Mouse (Mus musculus) limb, embryonic 15.5 days (tissue): Measurements from ENCODE around the gene Wdfy1. TPM values are rescaled to one million over a fixed set of nuclear protein-coding genes. Genes with fewer than 3 reads are reported as not detected.

Experiments
- ATAC-seq: fragments of 200-750 bp; cut with Nextera tagmentation; 2 replicates; pipeline ENCODE4 v1.8.0; 2017; ENCODE audit warnings: low read depth, moderate TSS enrichment; ENCODE audit not compliant: insufficient number of reproducible peaks, low FRiP score, low TSS enrichment
- H3K27ac ChIP-seq: fragments of 300-500 bp; sonication (generic); 2 replicates; pipeline ENCODE4 v1.5.1; 2015; ENCODE audit warnings: moderate library complexity, mild to moderate bottlenecking, inconsistent platforms
- H3K27me3 ChIP-seq: fragments of 300-500 bp; sonication (generic); 2 replicates; pipeline ENCODE4 v1.6.1; 2015; ENCODE audit warnings: inconsistent platforms
- H3K36me3 ChIP-seq: fragments of 300-500 bp; sonication (generic); 2 replicates; pipeline ENCODE4 v1.6.1; 2015; ENCODE audit warnings: inconsistent platforms
- H3K4me1 ChIP-seq: fragments of 300-500 bp; sonication (generic); 2 replicates; pipeline ENCODE4 v1.6.1; 2015; ENCODE audit warnings: inconsistent platforms
- H3K4me2 ChIP-seq: fragments of 300-500 bp; sonication (generic); 2 replicates; pipeline ENCODE4 v1.6.1; 2015; ENCODE audit warnings: mild to moderate bottlenecking, inconsistent platforms
- H3K4me3 ChIP-seq: fragments of 300-500 bp; sonication (generic); 2 replicates; pipeline ENCODE4 v1.5.1; 2015; ENCODE audit warnings: mild to moderate bottlenecking, inconsistent platforms
- H3K9ac ChIP-seq: fragments of 300-500 bp; sonication (generic); 2 replicates; pipeline ENCODE4 v1.6.1; 2015; ENCODE audit warnings: inconsistent platforms
- H3K9me3 ChIP-seq: fragments of 300-500 bp; sonication (generic); 2 replicates; pipeline ENCODE4 v1.6.1; 2016; ENCODE audit warnings: inconsistent platforms
- WGBS: fragments of 180-500 bp; shearing (Covaris S2); methylation state at CpG from one replicate; pipeline ENCODE4 v1.1.7; 2015; 5-methylcytosine and 5-hydroxymethylcytosine counted together
- polyA plus RNA-seq: library from polyadenylated mRNA; unstranded; fragments of >200 nt; fragmentation: Nextera tagmentation; extraction: Ambion mirVana; gene quantifications from 2 replicates; pipeline ENCODE4 v1.2.1, GENCODE M21; 2015

The Wdfy1 gene
- polyA plus RNA-seq, 1 experiment from 2014 or later: 36.3 TPM

GRCm38 (mm10) chr1:79742949-79743348, 33.0 kb downstream of the Wdfy1 start:
- H3K9ac ChIP-seq: no peak overlapping the region
- H3K9me3 ChIP-seq: no peaks in the 10 kb centered on the region
- no peak overlapping the region for H3K27ac ChIP-seq
- no peaks in the 10 kb centered on the region for H3K4me1 ChIP-seq
- 85% methylated on average over 7 of the region's 7 CpGs for WGBS
- H3K4me2 ChIP-seq: no peak overlapping the region
- no peak for ATAC-seq
- H3K4me3 ChIP-seq: no peak overlapping the region
- H3K36me3 ChIP-seq: peaks cover 5% of the 10 kb centered on the region; the same call in 1 of the 2 replicates
- no peaks in the 10 kb centered on the region for H3K27me3 ChIP-seq

- WGBS: 82% methylated on average over 4 of the region's 4 CpGs
- Histone ChIP-seq H3K9me3 (no peaks in the 10 kb centered on the region), H3K4me3 (no peak overlapping the region), H3K4me1 (no peaks in the 10 kb centered on the region), H3K4me2 (no peak overlapping the region), H3K36me3 (peaks cover 5% of the 10 kb centered on the region; the same call in 1 of the 2 replicates), H3K27me3 (no peaks in the 10 kb centered on the region), H3K9ac (no peak overlapping the region), H3K27ac (no peak overlapping the region)
- no peak for ATAC-seq
Measured at GRCm38 (mm10) chr1:79741002-79741401, 34.9 kb downstream of the Wdfy1 start.

DNA sequence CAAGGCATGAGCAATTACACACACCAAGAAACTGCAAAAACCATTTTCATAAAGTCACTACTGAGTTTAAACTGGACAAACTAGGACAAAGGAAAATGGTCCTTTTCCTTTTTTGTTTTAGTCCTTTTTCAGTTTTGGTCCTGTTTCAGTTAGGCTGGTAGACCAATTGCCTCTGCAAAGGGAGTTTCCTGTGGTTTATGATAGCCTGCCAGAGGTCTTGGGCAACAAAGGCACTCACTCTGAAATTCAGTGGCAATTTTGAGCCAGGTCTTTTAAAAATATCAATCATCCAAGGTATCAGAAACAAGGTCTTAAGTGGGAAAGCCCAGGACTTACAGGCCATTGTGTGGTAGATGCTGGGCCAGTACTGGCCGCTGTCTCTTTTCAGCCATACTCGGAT, 36.2 kb downstream of the Wdfy1 start:
- no peak for ATAC-seq
- Histone ChIP-seq H3K4me3 (no peak overlapping the region), H3K9ac (no peak overlapping the region), H3K36me3 (peaks cover 5% of the 10 kb centered on the region; the same call in 1 of the 2 replicates), H3K9me3 (no peaks in the 10 kb centered on the region), H3K4me2 (no peak overlapping the region), H3K4me1 (no peaks in the 10 kb centered on the region), H3K27me3 (no peaks in the 10 kb centered on the region), H3K27ac (no peak overlapping the region)
- 89% methylated on average over 2 of the region's 2 CpGs for WGBS

DNA sequence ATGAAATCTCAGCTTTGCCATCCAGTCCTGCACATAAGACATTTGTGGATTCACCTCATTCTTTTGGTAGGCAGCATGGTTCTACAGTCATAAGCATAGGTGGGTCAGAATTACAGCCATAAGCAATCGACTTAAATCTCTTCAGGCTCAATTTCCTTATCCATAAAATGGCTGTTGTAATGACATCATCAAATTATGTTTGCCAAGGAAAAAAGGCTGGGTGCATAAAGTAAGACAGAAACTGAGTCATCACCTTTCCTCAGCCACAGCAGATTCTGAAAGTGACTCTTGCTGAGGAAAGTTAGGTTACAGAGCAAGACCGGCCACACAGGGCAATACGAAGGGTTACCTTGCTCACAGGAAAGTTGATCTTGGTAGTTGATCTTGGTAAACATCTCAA, 39.5 kb downstream of the Wdfy1 start:
- Histone ChIP-seq H3K36me3 (peaks cover 9% of the 10 kb centered on the region; the same call in 1 of the 2 replicates), H3K9me3 (no peaks in the 10 kb centered on the region), H3K4me3 (no peak overlapping the region), H3K9ac (no peak overlapping the region), H3K4me1 (no peaks in the 10 kb centered on the region), H3K27me3 (no peaks in the 10 kb centered on the region), H3K4me2 (no peak overlapping the region), H3K27ac (no peak overlapping the region)
- WGBS: 85% methylated on average over 3 of the region's 3 CpGs
- ATAC-seq: no peak

DNA sequence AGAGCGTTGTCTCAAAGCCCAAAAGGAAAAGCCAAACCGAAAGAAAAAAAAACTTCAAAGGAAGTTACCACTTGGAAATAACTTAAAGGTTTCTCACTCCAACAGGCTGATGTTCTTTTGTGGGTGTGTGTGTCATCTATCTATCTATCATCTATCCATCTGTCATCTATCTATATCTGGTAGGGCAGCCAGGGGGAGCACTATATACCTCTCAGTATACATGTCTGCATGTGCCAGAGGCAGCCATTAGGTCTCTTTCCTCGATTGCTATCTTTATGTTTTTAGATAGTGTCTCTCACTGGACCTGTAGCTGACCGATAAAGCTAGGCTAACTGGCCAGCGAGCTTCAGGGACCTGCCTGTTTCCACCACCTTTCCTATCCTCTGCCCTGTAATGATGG, 41.1 kb downstream of the Wdfy1 start:
- Histone ChIP-seq H3K27ac (no peak overlapping the region), H3K4me3 (no peak overlapping the region), H3K27me3 (no peaks in the 10 kb centered on the region), H3K36me3 (peaks cover 9% of the 10 kb centered on the region; the same call in 1 of the 2 replicates), H3K4me2 (no peak overlapping the region), H3K9ac (no peak overlapping the region), H3K4me1 (no peaks in the 10 kb centered on the region), H3K9me3 (no peaks in the 10 kb centered on the region)
- WGBS: 88% methylated on average over 5 of the region's 5 CpGs
- ATAC-seq: no peak

DNA sequence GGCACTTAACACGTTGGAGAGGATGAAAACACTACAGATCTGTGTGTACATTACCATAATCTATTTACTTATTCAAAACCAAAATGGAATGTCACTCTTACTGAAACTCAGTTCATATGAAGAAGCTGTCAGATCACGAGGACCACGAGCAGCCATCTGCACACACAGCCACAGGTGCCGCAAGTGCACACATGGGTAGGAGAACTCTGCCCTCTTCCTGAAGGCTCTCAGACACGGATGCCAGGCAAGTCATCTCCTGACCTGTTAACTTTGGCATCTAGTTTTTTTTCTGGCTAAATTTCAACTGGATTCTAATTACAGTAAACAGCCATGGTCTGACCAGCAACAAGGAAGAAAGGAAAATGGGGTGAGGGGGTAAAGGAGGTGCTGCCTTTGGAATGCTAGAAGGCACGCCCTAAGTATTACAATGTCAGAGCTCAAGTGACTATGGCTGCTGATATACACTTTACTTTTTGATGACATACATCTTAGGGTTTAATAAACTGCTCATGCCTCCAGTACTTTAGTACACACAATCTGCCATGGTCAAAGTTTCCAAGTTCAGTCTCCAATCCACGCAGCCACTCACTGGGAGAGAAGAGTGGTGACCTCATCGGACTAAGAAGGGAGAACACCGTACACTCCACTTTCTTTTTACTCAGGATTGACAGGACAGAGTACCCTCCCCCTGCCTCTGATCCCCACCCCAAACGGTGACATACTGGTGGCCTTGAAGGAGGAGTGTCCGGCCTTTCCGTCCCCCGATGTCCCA, 61.6 kb downstream of the Wdfy1 start:
- no peak overlapping the region for H3K4me3 ChIP-seq
- WGBS: 89% methylated on average over 13 of the region's 13 CpGs
- ATAC-seq: no peak

DNA sequence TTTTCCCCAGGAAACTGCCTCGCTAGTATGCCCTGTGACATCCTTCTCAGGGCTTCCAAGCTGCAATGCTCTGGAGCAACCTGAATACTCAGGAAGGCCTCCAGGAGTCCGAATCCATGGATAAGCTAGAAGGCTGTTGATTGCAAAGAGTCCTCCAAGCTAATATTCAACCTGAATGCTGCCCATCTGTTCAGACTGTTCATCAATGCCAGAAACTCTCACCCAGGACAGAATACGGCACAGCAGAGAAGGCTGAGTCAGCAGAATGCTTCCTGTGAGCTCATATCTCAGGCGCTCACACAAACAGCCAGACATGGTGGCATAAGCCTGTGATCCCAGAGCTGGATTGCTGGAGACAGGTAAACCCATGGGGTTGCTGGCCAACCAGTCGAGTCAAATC, 62.9 kb downstream of the Wdfy1 start:
- Histone ChIP-seq H3K4me1 (peaks cover 3% of the 10 kb centered on the region; the same call in 1 of the 2 replicates), H3K9me3 (no peaks in the 10 kb centered on the region), H3K9ac (no peak overlapping the region), H3K4me3 (no peak overlapping the region), H3K27ac (no peak overlapping the region), H3K27me3 (no peaks in the 10 kb centered on the region), H3K36me3 (peaks cover 9% of the 10 kb centered on the region; the same call in 1 of the 2 replicates), H3K4me2 (no peak overlapping the region)
- ATAC-seq: no peak
- WGBS: 88% methylated on average over 5 of the region's 5 CpGs

More for the DNA sequence above, 61.6 kb downstream of the Wdfy1 start:
- Histone ChIP-seq H3K36me3 (peaks cover 9% of the 10 kb centered on the region; the same call in 1 of the 2 replicates), H3K9ac (no peak overlapping the region), H3K9me3 (no peaks in the 10 kb centered on the region), H3K4me1 (peaks cover 3% of the 10 kb centered on the region; the same call in 1 of the 2 replicates), H3K27me3 (no peaks in the 10 kb centered on the region), H3K4me2 (no peak overlapping the region), H3K27ac (no peak overlapping the region)

DNA sequence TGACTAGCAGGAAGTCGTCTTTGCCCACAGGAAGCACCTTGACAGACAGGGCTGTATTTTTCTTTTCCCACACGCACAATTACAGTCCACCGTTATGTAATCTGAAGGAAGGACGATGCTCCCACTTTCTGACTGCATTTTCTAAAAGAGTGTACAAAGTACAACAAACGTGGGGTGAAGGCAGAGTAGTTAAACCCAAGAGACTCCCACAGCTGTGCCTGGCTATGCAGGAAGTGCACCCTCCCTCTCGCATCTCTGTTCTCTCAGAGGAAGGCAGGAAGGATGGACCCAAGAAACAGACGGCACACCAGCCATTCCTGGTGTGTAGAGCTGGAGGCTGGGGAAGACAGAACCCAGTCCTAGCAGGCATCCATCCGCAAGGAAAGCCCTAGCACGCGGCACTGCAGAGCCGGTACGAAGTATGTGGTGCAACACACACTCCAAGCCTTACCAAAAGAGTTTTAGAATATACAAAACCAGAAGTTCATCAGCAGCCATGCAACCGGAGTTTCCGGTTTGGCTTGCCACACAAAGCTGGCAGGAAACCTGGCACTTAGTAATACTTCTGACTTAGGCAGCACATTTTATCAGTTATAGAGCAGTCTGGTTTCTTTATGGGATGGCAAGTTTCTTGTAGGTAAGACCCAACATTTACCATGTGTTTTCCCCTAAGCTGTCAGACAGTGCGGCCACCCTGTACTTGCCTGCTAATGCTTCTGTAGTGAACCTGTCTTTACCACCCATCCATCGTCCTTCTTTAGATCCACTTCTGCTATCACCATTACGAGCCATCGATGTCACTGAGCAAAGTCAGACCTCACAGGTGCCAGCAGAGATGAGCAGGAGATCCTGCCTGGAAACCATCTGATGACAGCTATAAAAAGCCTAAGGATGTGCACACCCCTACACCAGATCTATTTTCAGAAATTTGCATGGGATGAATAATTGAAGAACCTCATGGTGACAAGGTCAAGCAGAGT, 64.5 kb downstream of the Wdfy1 start:
- Histone ChIP-seq H3K4me2 (no peak overlapping the region), H3K9ac (no peak overlapping the region), H3K9me3 (no peaks in the 10 kb centered on the region), H3K27me3 (no peaks in the 10 kb centered on the region), H3K4me1 (peaks cover 3% of the 10 kb centered on the region; the same call in 1 of the 2 replicates), H3K36me3 (peaks cover 17% of the 10 kb centered on the region), H3K4me3 (no peak overlapping the region), H3K27ac (peak overlapping the region; percentile 62; the same call in 1 of the 2 replicates)
- WGBS: 61% methylated on average over 18 of the region's 18 CpGs
- no peak for ATAC-seq

GRCm38 (mm10) chr1:79710678-79711077, 65.3 kb downstream of the Wdfy1 start:
- no peak overlapping the region for H3K4me2 ChIP-seq
- peaks cover 3% of the 10 kb centered on the region; the same call in 1 of the 2 replicates for H3K4me1 ChIP-seq
- no peak overlapping the region for H3K27ac ChIP-seq
- 0 out of 2 replicates have a peak, but pooled peaks have one; percentile 48 for ATAC-seq
- H3K9ac ChIP-seq: no peak overlapping the region
- H3K36me3 ChIP-seq: peaks cover 21% of the 10 kb centered on the region
- no peaks in the 10 kb centered on the region for H3K27me3 ChIP-seq
- H3K9me3 ChIP-seq: no peaks in the 10 kb centered on the region
- 63% methylated on average over 4 of the region's 4 CpGs for WGBS
- H3K4me3 ChIP-seq: no peak overlapping the region

GRCm38 (mm10) chr1:79710216-79710615, 65.7 kb downstream of the Wdfy1 start:
- WGBS: 80% methylated on average over 8 of the region's 8 CpGs
- Histone ChIP-seq H3K9ac (no peak overlapping the region), H3K4me1 (peaks cover 3% of the 10 kb centered on the region; the same call in 1 of the 2 replicates), H3K4me3 (no peak overlapping the region), H3K9me3 (no peaks in the 10 kb centered on the region), H3K4me2 (no peak overlapping the region), H3K36me3 (peaks cover 21% of the 10 kb centered on the region), H3K27ac (no peak overlapping the region), H3K27me3 (no peaks in the 10 kb centered on the region)
- no peak for ATAC-seq

DNA sequence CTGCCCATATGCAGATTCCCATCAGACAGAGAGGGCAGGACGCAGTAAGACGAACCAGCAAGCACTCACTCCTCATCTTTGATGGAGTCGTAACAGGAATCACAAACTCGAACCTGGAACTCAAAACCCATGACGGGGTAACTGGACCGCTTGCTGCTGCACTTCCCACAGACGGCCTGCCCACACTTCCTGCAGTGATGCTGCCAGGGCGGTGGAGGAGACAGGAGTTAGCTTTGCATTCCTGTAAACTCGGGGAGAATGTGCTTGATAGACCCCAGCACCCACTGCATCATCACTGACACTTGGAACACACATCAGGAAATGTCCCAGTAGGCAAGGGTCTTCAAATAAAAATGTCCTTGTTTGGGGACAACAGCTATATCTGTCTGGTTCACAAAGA, 68.6 kb downstream of the Wdfy1 start:
- Histone ChIP-seq H3K4me3 (no peak overlapping the region), H3K9me3 (no peaks in the 10 kb centered on the region), H3K27me3 (no peaks in the 10 kb centered on the region), H3K4me2 (no peak overlapping the region), H3K9ac (no peak overlapping the region), H3K4me1 (peaks cover 3% of the 10 kb centered on the region; the same call in 1 of the 2 replicates), H3K36me3 (peaks cover 19% of the 10 kb centered on the region), H3K27ac (no peak overlapping the region)
- 86% methylated on average over 9 of the region's 9 CpGs for WGBS
- no peak for ATAC-seq
